Mouse (Mus musculus) embryonic facial prominence, embryonic 13.5 days (tissue): Measurements from ENCODE around the gene Smg6. TPM values are rescaled to one million over a fixed set of nuclear protein-coding genes. Genes with fewer than 3 reads are reported as not detected.
"Not testable (repeated sequence)": the region's sequence is repeated elsewhere in the genome, so short reads cannot be mapped to it uniquely, and the experiment has no call there.

Experiments
- ATAC-seq: fragments of 200-750 bp; cut with Nextera tagmentation; 2 replicates; pipeline ENCODE4 v1.8.0; 2017; ENCODE audit warnings: low read depth; ENCODE audit not compliant: insufficient number of reproducible peaks, insufficient read depth, low FRiP score, low TSS enrichment
- H3K27ac ChIP-seq: fragments of 300-500 bp; sonication (generic); 2 replicates; pipeline ENCODE4 v1.5.1; 2015; ENCODE audit warnings: moderate library complexity, mild to moderate bottlenecking, inconsistent platforms
- H3K27me3 ChIP-seq: fragments of 300-500 bp; sonication (generic); 2 replicates; pipeline ENCODE4 v1.6.1; 2015; ENCODE audit warnings: mild to moderate bottlenecking, inconsistent platforms
- H3K36me3 ChIP-seq: fragments of 300-500 bp; sonication (generic); 2 replicates; pipeline ENCODE4 v1.6.1; 2015; ENCODE audit warnings: mild to moderate bottlenecking, inconsistent platforms
- H3K4me1 ChIP-seq: fragments of 300-500 bp; sonication (generic); 2 replicates; pipeline ENCODE4 v1.6.1; 2015; ENCODE audit warnings: inconsistent platforms
- H3K4me2 ChIP-seq: fragments of 300-500 bp; sonication (generic); 2 replicates; pipeline ENCODE4 v1.6.1; 2015; ENCODE audit warnings: moderate library complexity, mild to moderate bottlenecking, inconsistent platforms
- H3K4me3 ChIP-seq: fragments of 300-500 bp; sonication (generic); 2 replicates; pipeline ENCODE4 v1.5.1; 2015; ENCODE audit warnings: mild to moderate bottlenecking, inconsistent platforms
- H3K9ac ChIP-seq: fragments of 300-500 bp; sonication (generic); 2 replicates; pipeline ENCODE4 v1.6.1; 2015; ENCODE audit warnings: mild to moderate bottlenecking, inconsistent platforms
- H3K9me3 ChIP-seq: fragments of 300-500 bp; sonication (generic); 2 replicates; pipeline ENCODE4 v1.6.1; 2016; ENCODE audit warnings: inconsistent platforms
- WGBS: fragments of 180-500 bp; shearing (Covaris S2); methylation state at CpG from one replicate; pipeline ENCODE4 v1.1.7; 2015; ENCODE audit warnings: mixed read lengths; 5-methylcytosine and 5-hydroxymethylcytosine counted together
- polyA plus RNA-seq: library from polyadenylated mRNA; unstranded; fragments of >200 nt; fragmentation: Nextera tagmentation; extraction: Ambion mirVana; gene quantifications from 2 replicates; pipeline ENCODE4 v1.2.1, GENCODE M21; 2015

Smg6 gene
- polyA plus RNA-seq, 1 experiment from 2014 or later = 22.5 TPM

GRCm38 (mm10) chr11:75000869-75001653, 75.4 kb downstream of the Smg6 start:
- Histone ChIP-seq H3K27ac (peak overlapping the region; percentile 2; the same call in 1 of the 2 replicates), H3K4me3 (no peak overlapping the region), H3K36me3 (peaks cover 17% of the 10 kb centered on the region; the same call in 1 of the 2 replicates), H3K4me1 (peaks cover 9% of the 10 kb centered on the region), H3K9me3 (no peaks in the 10 kb centered on the region), H3K4me2 (peak overlapping the region; percentile 33; the same call in 1 of the 2 replicates), H3K27me3 (no peaks in the 10 kb centered on the region), H3K9ac (no peak overlapping the region)
- no peak for ATAC-seq
- 25% methylated on average over 10 of the region's 10 CpGs for WGBS

DNA sequence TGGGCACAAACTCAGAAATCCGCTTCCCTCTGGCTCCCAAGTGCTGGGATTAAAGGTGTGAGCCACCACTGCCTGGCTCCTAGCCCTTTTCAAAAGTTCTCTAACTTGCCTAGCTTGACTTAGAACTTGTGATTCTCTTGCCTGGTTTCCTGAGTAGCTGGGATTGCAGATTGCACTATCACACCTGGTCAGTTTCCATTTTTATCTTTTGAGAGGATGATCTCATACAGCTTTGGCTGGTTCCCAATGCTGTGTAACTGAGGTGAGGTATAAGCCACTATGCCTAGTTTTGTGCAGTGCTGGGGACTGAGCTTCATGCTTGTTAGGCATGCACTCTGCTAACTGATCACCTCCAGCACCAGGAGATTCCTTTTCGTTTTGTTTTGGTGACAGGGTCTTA, 82.6 kb downstream of the Smg6 start:
- no peak for ATAC-seq
- H3K9ac ChIP-seq = no peak overlapping the region
- H3K4me1 ChIP-seq = peaks cover 13% of the 10 kb centered on the region
- no peaks in the 10 kb centered on the region for H3K27me3 ChIP-seq
- no peak overlapping the region for H3K4me2 ChIP-seq
- 64% methylated on average over 2 of the region's 2 CpGs for WGBS
- no peak overlapping the region for H3K4me3 ChIP-seq
- no peaks in the 10 kb centered on the region for H3K9me3 ChIP-seq
- H3K27ac ChIP-seq = no peak overlapping the region
- H3K36me3 ChIP-seq = no peaks in the 10 kb centered on the region; the same call in 1 of the 2 replicates

GRCm38 (mm10) chr11:75009537-75009936, 83.9 kb downstream of the Smg6 start:
- H3K36me3 ChIP-seq, H3K4me2 ChIP-seq, H3K9me3 ChIP-seq, H3K27ac ChIP-seq, H3K9ac ChIP-seq, ATAC-seq, H3K27me3 ChIP-seq, H3K4me3 ChIP-seq: not testable (repeated sequence)
- H3K4me1 ChIP-seq = peaks cover 23% of the 10 kb centered on the region
- WGBS = 94% methylated on average over 2 of the region's 2 CpGs

DNA sequence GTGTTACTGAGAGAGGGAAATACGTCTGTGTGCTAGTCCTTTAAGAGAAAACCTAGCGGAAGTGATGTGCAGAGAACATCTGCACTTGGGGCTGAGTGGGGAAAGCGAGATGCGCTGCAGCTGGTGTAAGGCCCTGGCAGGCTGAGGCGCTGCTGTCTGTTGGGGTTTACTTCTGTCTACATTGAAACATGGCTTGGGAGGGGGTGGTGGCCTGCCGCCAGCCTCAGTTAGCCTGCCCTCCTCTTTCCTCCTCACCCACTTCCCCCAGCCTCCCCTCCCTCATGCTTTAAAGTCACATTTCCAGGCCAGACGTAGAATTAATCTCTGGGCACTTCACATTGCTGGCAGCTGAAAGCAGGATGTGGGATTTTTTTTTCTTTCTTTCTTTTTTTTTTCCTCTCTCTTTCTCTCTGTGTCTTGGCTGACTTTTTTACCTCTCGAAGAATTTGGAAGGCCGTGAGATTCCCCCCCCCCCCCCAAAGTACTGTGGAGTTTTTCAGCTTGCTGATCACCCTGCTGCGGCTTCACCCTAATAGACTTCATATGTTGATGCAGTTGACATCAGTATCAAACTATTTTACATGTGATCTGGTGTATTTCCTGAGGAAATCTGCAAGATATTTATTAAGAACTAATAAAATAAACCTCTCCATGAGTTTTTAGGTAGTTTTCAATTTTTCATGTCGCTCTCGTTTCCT, 87.5 kb downstream of the Smg6 start:
- peak overlapping the region; percentile 82 for H3K27ac ChIP-seq
- peaks cover 56% of the 10 kb centered on the region for H3K4me1 ChIP-seq
- no peak overlapping the region for H3K9ac ChIP-seq
- no peaks in the 10 kb centered on the region for H3K27me3 ChIP-seq
- H3K4me2 ChIP-seq = peak overlapping the region; percentile 40
- H3K4me3 ChIP-seq = no peak overlapping the region
- no peaks in the 10 kb centered on the region; the same call in 1 of the 2 replicates for H3K36me3 ChIP-seq
- WGBS = 13% methylated on average over 12 of the region's 12 CpGs
- ATAC-seq = 0 out of 2 replicates have a peak, but pooled peaks have one; percentile 45
- no peaks in the 10 kb centered on the region for H3K9me3 ChIP-seq

DNA sequence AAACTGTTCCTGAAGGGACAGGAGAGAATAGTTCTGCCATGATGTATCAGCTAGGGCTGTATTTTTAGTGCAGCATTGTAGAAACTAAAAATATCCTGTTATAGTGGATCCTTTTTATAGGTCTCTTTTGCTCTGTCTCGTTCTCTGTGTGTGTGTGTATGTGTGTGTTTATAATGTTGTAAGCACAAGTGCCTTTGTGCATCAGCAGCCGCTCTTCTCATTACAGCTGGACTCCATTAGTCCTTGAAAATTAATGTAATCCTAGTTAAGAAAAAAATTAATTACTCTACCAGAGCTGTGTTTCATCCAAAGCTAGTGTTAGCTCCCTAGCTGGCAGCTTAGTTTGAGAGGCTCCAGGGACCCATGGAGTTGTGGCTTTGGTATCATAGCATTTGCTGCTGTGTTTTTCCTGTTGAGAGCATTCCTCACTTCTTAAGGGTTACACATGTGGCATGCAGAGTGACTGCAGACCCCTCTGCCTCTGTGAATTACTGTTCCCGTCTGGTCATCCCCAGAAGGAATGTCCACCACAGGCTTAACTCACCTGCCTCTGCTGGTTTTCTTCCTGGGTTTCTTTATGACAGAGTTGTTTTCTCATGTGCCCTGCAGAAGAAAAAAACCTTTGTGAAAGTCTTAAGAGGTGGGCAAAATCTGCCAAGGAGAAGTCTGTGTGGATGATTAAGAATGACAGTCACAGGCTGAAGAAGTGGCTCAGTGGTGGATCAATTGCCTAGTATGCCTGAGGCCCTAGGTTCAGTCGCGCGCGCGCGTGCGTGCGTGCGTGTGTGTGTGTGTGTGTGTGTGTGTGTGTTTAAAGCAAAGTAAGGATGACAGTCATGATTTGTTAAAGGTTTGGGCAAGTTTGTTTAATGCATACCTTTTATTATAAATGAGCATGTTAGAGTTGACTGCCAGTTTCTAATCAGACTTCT, 88.4 kb downstream of the Smg6 start:
- no peaks in the 10 kb centered on the region for H3K9me3 ChIP-seq
- peak overlapping the region; percentile 7; the same call in 1 of the 2 replicates for H3K4me2 ChIP-seq
- no peak for ATAC-seq
- H3K4me1 ChIP-seq = peaks cover 57% of the 10 kb centered on the region
- H3K27ac ChIP-seq = peak overlapping the region; percentile 82
- no peak overlapping the region for H3K4me3 ChIP-seq
- no peaks in the 10 kb centered on the region for H3K36me3 ChIP-seq
- peak overlapping the region; percentile 33; the same call in 1 of the 2 replicates for H3K9ac ChIP-seq
- H3K27me3 ChIP-seq = no peaks in the 10 kb centered on the region
- 24% methylated on average over 12 of the region's 12 CpGs for WGBS

DNA sequence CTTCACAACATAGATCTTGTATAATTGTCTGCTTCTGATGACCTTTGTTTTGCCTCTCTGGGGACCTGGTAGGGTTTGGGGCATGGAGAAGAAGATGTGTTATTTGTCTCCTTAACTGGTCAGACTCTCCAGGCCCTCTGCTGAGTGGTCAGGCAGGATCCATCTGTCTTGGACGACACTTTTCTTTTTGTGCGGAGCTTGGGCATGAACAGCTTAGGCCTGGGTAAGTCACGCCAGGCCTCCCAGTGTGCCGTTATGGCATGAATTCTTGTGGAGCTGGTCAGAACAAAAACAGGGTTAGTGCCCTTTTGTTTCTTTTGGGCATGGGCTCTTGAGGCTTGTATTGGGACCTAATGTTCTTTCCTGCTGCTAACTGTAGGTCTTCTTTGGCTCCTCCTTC, 89.2 kb downstream of the Smg6 start:
- no peak overlapping the region for H3K4me2 ChIP-seq
- no peaks in the 10 kb centered on the region for H3K36me3 ChIP-seq
- H3K9ac ChIP-seq = no peak overlapping the region
- no peaks in the 10 kb centered on the region for H3K9me3 ChIP-seq
- no peaks in the 10 kb centered on the region for H3K27me3 ChIP-seq
- H3K4me1 ChIP-seq = peaks cover 57% of the 10 kb centered on the region
- no peak overlapping the region for H3K4me3 ChIP-seq
- WGBS = 79% methylated on average over 4 of the region's 4 CpGs
- peak overlapping the region; percentile 82; the same call in 1 of the 2 replicates for H3K27ac ChIP-seq
- no peak for ATAC-seq

DNA sequence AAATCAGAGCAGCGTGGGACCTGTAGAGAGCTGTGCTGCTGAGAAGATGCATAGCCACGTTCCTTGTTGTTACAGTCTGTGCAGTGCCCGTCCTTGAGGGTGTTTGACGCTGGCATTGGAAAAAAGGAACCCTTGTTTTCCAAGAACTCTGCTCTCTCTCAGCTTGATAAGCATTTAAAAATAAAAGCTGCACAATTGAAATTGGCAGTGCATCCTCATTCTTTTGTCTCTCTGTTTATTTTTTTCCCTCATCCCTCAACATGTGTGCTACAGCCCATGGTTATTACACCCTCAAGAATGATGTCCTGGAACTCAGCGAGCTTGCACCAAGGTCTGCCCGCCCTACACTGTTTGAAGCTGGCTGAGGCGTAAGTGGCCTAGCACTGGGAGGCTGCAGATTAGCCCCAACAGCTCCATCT, 89.8 kb downstream of the Smg6 start:
- Histone ChIP-seq H3K9ac (no peak overlapping the region), H3K9me3 (no peaks in the 10 kb centered on the region), H3K27me3 (no peaks in the 10 kb centered on the region), H3K36me3 (no peaks in the 10 kb centered on the region), H3K4me2 (no peak overlapping the region), H3K4me1 (peaks cover 57% of the 10 kb centered on the region), H3K4me3 (no peak overlapping the region), H3K27ac (peak overlapping the region; percentile 61; the same call in 1 of the 2 replicates)
- ATAC-seq = no peak
- 52% methylated on average over 7 of the region's 7 CpGs for WGBS

GRCm38 (mm10) chr11:75016309-75016860, 90.8 kb downstream of the Smg6 start:
- Histone ChIP-seq H3K4me2 (no peak overlapping the region), H3K9me3 (no peaks in the 10 kb centered on the region), H3K4me3 (no peak overlapping the region), H3K4me1 (peaks cover 57% of the 10 kb centered on the region), H3K9ac (no peak overlapping the region), H3K36me3 (no peaks in the 10 kb centered on the region), H3K27ac (peak overlapping the region; percentile 30), H3K27me3 (no peaks in the 10 kb centered on the region)
- no peak for ATAC-seq
- WGBS = 55% methylated on average over 5 of the region's 5 CpGs

DNA sequence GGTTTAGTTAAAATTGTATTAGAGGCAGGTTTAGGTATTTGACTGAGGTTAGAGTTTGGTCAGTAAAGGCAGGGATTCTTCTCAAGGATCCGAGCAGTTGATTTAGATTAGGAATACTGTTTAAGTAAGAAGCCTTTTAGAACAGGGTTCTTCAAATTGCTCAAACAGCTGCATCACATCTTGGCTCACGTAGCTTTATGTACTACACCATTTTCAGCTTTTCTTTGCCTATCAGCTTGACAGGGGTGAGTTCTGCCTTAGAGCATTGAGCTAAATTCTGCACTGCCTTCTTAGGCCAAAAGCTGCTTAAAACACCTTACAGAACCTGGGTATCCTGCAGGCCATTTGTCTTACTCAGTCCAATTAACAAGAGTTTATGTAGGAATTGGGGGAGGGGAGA, 92.2 kb downstream of the Smg6 start:
- no peak for ATAC-seq
- no peak overlapping the region for H3K4me2 ChIP-seq
- no peaks in the 10 kb centered on the region for H3K9me3 ChIP-seq
- H3K27ac ChIP-seq = no peak overlapping the region
- H3K4me3 ChIP-seq = no peak overlapping the region
- peaks cover 49% of the 10 kb centered on the region for H3K4me1 ChIP-seq
- no peaks in the 10 kb centered on the region for H3K27me3 ChIP-seq
- H3K36me3 ChIP-seq = no peaks in the 10 kb centered on the region
- H3K9ac ChIP-seq = no peak overlapping the region
- whole genome bisulfite sequencing = 49% methylated on average over 2 of the region's 2 CpGs

DNA sequence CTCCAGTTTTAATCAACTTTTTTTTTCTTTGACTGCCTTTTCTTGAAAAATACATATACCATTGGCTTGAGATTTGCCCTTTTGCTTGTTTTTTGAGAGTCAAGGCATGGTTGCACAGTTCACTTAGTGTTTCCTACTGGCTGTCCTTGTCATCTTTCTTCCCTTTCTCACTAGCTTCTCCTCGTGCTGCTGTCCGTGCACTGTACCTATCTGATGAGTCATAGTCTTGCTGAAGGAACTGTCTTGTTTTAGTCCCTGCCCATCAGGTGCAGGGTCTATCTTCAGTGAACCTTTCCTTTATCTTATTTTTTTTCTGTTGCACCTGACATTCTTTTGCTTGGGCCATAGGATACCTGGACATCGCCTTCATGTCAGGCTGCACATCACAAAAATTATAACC, 101.4 kb downstream of the Smg6 start:
- no peak overlapping the region for H3K4me3 ChIP-seq
- H3K27ac ChIP-seq = no peak overlapping the region
- no peaks in the 10 kb centered on the region for H3K36me3 ChIP-seq
- 81% methylated on average over 3 of the region's 3 CpGs for WGBS
- H3K27me3 ChIP-seq = no peaks in the 10 kb centered on the region
- H3K4me2 ChIP-seq = no peak overlapping the region
- ATAC-seq = no peak
- H3K9ac ChIP-seq = no peak overlapping the region
- peaks cover 10% of the 10 kb centered on the region; the same call in 1 of the 2 replicates for H3K4me1 ChIP-seq
- no peaks in the 10 kb centered on the region for H3K9me3 ChIP-seq

DNA sequence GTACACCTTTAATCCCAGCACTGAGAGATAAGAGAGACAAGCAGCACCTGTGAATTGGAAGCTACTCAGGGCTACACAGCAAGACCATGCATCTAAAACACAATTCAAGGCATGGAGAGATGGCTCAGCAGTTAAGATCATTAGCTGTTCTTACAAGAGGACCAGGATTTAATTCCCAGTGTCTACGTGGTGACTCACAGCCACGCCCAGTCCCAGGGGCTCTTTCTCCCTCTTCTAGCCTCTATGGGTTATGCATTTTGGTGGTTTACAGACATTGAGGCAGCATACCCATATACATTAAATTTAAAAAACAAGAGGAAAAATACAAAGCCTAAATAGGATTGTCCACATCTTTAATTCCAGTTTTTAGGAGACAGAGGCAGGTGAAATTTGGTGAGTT, 102.0 kb downstream of the Smg6 start:
- ATAC-seq = no peak
- no peaks in the 10 kb centered on the region for H3K36me3 ChIP-seq
- peaks cover 10% of the 10 kb centered on the region; the same call in 1 of the 2 replicates for H3K4me1 ChIP-seq
- no peak overlapping the region for H3K9ac ChIP-seq
- no peak overlapping the region for H3K27ac ChIP-seq
- no peaks in the 10 kb centered on the region for H3K27me3 ChIP-seq
- H3K4me3 ChIP-seq = no peak overlapping the region
- no peak overlapping the region for H3K4me2 ChIP-seq
- 67% methylated on average over 2 of the region's 2 CpGs for WGBS
- H3K9me3 ChIP-seq = no peaks in the 10 kb centered on the region
